Mouse (Mus musculus) R1 (cell line): ENCODE results near the gene Cacul1.
"Not testable (repeated sequence)": the region's sequence is repeated elsewhere in the genome, so short reads cannot be mapped to it uniquely, and the experiment has no call there.

Experiments used
- DNase-seq: peaks from one replicate; pipeline ENCODE4 v3.0.0-alpha.2; 2018; ENCODE audit warnings: low read depth, low spot score

Gene Cacul1

GRCm38 (mm10) chr19:60580582-60581339, at the start of gene Cacul1:
Gene Cacul1, minus strand, starts transcription at chr19:60581025.
- peak; percentile 100 for DNase-seq

GRCm38 (mm10) chr19:60619420-60619819, 38.6 kb upstream of the Cacul1 start:
- no peak for DNase-seq

DNA sequence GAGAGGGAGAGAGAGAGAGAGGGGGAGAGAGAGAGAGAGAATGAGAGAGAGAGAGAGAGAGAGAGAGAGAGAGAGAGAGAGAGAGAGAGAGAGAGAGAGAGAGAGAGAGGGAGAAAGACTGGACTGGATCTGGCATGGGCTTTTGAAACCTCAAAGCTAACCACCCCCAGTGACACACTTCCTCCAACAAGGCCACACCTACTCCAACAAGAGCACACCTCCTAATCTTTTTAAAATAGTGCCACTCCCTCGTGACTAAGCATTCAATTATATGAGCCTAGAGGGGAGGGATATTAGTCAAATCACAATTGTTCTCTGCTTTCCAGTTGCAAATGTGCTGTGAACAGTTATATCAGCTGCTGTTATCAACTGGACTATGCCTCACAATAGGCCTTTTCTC, 36.2 kb upstream of the Cacul1 start:
- DNase-seq, result peak; percentile 46

- DNase-seq, result no peak
These were observed 34.8 kb upstream of the Cacul1 start for GRCm38 (mm10) chr19:60615470-60616200.

DNA sequence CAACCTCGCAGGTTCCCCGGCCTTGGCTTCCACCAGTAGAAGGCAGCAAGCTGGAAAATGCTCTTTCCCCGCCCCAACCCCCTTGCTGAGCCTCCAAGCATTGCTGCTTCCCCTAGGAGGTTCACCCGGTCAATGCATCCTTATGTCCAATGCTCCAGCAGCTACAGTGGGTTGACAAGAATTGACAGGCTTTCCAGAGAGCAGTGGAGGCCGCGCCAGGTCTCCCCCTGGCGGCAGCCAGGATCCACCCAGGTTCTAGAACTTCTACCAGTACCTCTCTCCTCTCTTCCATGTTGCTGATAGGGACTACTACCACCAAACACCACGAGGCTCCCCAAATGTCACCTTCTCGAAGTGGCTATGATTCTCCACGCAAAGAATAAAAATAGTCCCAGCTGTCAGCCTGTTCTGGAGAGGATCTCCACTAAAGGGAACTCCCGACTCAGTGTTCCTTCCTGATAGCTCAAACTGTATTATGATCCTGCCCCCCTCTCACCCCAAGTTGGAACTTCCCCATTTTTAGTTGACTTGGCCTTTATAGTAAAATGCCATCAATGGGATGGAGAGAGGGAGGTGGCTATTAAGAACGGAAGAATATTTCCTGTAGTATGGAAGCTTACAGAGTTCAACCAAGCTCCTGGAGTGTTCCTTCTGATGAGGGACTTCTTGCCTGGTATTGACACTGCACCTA, 30.8 kb upstream of the Cacul1 start:
- peak; percentile 42 for DNase-seq

GRCm38 (mm10) chr19:60608766-60609165, 27.9 kb upstream of the Cacul1 start:
- peak; percentile 57 for DNase-seq

DNA sequence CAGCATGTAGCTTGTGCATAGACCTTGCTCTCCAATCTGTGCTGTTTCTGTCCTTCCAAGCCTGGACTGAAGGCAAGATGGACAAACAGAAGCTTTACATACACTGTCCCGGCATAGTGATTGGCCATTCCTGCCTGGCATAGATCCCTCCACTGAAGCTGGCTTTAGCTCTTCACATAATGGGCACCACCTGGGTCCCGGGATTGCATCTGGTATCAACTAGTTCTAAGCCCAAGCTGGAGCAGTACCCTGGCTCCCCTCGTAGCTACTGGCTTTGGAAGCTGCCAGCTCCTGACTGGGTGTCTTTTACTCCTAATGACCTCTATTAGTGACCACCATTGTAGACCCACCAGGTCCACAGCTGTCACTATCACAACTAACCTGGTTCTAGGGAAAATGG, 22.8 kb upstream of the Cacul1 start:
- DNase-seq, result no peak

DNA sequence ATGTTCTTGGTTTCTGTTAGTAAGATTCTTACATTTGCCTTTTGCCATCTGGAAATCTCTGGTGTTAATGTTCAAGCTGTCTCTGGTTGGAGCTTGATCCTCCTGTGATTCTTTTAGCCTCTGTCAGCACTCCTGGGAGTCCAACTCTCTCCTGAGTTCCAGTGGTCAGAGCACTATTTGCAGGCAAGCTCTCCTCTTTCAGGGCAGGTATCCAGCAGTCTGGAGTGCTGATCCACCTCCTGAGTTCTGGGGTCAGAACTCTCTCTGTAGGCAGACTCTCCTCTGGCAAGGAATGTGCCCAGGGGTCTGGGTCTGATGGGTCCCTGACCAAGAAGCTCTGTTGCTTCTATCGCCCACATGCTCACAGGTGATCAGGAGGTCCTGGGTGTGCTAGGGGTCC, 21.2 kb upstream of the Cacul1 start:
- not testable (repeated sequence) for DNase-seq

- DNase-seq, result no peak
These were observed 17.3 kb upstream of the Cacul1 start for GRCm38 (mm10) chr19:60598025-60598697.

DNA sequence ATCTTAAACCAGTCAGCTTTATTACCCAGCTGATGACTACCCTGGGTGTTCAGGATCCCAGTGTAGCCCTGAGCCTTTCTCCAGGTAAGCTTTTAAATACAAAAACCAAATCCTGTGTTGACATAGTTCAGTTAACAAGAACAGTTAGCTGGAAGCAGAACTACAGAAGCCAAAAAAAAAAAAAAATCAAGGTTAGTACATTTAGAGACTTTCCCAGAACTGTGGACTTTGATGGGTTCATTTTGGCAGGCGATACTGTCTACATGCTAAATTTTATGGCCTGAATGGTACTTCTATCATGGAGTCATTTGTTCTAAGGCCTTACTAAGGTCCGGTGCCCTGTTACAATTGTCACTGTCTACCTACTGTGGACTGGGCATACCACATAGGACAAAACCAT, 8.8 kb upstream of the Cacul1 start:
- no peak for DNase-seq

DNA sequence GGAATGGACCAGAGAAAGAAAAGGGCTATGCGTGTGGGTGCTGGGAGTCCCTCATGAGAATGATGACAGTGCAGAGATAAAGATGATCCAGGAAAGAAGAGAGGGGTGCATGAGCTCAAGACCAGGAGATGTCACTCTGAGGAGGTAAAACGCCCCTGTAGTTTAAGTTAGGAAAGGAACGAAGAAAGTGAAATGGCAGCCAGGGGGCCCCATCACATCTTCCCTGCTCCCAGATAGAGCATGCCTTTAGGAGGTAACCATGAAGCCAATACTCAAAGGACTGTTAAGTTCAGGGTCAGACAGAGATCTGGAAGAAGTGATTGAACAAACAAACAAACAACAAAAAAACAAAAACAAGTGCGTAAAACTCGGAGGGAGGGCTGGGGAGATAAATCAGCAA, 5.8 kb upstream of the Cacul1 start:
- no peak for DNase-seq

- DNase-seq, result no peak
These were observed 2.4 kb upstream of the Cacul1 start for GRCm38 (mm10) chr19:60583201-60583600.

DNA sequence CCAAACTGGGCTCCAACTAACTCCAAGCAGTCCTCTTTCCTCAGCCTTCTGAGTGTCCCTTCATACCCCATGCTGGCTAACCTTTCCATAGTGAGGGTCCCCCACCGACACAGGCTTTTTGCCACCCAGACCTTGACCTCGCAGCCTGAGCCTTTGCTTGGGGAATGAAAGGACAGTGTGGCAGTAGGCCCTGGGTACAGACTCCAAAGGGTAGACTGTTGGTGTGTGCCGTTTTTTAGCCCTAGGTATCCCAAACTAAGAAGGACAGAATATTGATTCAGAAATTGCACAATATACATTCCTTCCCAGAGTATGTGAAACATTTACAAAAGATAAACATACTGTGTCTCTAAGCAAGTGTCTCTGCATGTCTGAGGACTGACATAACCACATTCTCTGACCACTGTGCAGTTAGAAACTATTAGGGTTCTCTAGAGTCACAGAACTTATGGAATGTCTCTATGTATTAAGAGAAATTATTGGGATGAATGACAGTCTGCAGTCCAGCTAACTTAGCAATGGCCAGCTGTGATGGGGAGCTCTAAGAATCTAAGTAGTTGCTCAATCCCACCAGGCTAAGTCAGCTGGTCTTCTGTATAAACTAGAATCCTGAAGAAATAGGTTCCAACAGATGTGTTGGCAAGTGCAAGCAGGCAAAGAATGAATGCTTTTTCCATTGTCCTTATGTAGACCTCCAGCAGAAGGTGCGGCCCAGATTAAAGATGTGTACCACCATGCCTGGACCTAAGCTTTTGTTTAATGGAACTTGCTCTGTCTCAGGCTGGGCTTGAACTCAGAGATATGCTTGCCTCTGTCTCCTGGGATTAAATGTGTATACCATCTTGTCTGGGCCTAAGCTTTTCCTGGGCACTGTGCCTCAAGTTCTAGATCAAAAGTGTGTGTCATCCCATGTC, 809 bp upstream of the Cacul1 start:
- no peak for DNase-seq

DNA sequence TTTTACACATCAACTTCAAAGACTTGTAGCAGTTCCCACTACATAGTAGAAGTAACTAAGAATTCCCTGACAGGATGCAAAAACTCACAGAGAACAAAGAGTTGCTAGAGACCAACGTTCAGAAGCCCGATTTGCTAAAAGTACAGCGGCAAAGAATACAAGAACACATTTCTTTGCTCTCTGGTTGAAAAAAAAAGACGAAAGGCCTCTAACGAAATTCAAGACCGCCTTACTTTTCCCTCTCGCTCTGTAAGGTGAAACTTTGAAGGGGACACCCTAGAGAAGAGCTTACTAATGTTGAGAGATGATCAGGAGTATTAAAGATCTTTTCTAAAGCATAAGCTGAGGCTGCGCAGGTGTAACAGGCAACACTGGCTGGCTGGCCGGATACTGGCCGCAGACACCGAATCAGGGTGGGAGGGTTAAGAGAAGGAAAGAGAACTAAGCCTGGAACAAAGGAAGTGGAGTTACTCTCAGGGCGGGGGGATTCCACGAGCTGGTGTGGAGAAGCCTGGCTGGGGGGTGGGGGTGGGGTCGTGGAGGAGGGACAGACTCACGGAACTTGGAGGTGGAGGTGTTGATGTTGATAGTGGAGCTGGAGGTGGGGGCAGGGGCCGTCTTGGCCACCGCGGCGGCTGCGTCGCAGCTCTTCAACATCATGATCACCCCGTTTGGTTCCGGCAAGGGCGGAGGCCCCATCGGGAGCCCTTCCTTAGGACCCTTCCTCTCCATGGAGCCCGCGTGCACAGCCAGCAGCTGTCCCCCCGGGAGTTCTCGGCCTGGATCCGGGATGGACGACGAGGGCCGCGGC, 849 bp downstream of the Cacul1 start:
- peak; percentile 88 for DNase-seq

DNA sequence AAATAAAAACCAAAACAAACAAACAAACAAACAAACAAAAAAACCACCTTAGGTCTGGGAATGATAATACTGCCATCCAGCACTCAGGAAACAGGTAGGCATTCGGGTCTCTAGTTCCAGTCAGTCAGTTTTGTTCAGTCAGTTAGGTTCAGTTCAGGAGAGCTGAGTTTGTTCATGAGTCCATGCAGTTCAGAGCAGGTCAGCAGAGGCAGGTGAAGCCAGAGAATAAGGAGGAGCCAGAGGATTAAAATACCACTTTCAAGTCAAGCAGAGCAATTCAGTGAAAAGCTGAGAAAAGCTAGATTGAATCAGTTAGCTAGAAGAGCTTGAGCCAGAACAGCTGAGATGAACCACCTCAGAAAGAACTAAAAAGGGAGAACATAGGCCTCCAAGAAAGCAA, 4.1 kb downstream of the Cacul1 start:
- DNase-seq, result no peak

GRCm38 (mm10) chr19:60560497-60560896, 20.3 kb downstream of the Cacul1 start:
- DNase-seq, result no peak

- DNase-seq, result peak; percentile 16
These were observed 25.9 kb downstream of the Cacul1 start for GRCm38 (mm10) chr19:60554866-60555438.

DNA sequence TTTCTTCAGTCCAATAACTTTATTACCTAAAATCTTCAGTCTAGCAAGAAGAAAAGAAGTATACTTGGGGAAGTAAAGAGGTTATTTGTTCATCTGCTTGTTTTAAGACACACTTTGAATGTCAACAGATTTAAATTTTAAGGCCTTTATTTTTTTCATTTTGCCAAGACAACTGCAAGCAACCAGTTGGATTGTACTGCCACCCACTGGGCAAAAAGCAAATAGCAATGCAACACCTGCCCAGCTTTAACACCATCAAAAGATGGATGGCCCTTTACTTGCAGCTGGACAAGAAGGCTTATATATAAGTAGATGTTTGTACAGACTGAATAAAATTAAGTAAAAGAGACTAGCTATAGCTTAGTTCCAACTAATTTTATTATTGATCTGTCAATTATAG, 27.3 kb downstream of the Cacul1 start:
- DNase-seq, result peak; percentile 56

GRCm38 (mm10) chr19:60543302-60543701, 37.5 kb downstream of the Cacul1 start:
- DNase-seq, result no peak

GRCm38 (mm10) chr19:60531897-60532296, 48.9 kb downstream of the Cacul1 start:
- DNase-seq, result no peak
